Comparison of ENCODE assay signal across 17 mouse cellular contexts in genomic region chr2:70951944-70952343, GRCm38 (mm10).
DNase-seq lines count a peak whose midpoint lies in the region; ATAC-seq and TF ChIP-seq lines count a peak whose summit lies in the region.
"Had no signal": no experiment of that assay in that cellular context is flagged by ENCODE, and none has a peak within 500 bp of the region (broad histone marks: within the 10 kb centered on the region; RNA-seq: fewer than 3 reads in every experiment).

No protein-coding gene starts in this region.

- 0 out of 2 replicates have a peak overlapping the region, but pooled peaks have one; percentile 22 for H3K27ac ChIP-seq in liver, embryonic 15.5 days (replicated peaks)
- no peak overlapping the region for H3K27ac ChIP-seq in liver, postnatal 0 days (ENCODE audit: low read depth)
- H3K27ac ChIP-seq in hindbrain, embryonic 12.5 days = no peak overlapping the region
- H3K27ac ChIP-seq: embryonic facial prominence, embryonic 10.5 days; embryonic facial prominence, embryonic 12.5 days; forebrain, embryonic 13.5 days; forebrain, embryonic 15.5 days had no signal

- H3K4me1 ChIP-seq in liver, embryonic 15.5 days (replicated peaks) = peaks cover 27% of the 10 kb centered on the region
- H3K4me1 ChIP-seq in liver, postnatal 0 days (ENCODE audit: insufficient read depth) = no peaks in the 10 kb centered on the region
- H3K4me1 ChIP-seq in hindbrain, embryonic 12.5 days = no peaks in the 10 kb centered on the region
- H3K4me1 ChIP-seq: embryonic facial prominence, embryonic 10.5 days; embryonic facial prominence, embryonic 12.5 days; forebrain, embryonic 13.5 days; forebrain, embryonic 15.5 days had no signal

- H3K27me3 ChIP-seq in liver, embryonic 15.5 days = no peaks in the 10 kb centered on the region
- H3K27me3 ChIP-seq in liver, postnatal 0 days (ENCODE audit: insufficient read depth, low read length) = no peaks in the 10 kb centered on the region
- H3K27me3 ChIP-seq in hindbrain, embryonic 12.5 days = no peaks in the 10 kb centered on the region
- H3K27me3 ChIP-seq: embryonic facial prominence, embryonic 12.5 days; forebrain, embryonic 13.5 days; forebrain, embryonic 15.5 days had no signal

- no peak for DNase-seq in liver
- DNase-seq in liver, postnatal 0 days = no peak
- no peak for DNase-seq in heart, adult 11 months
- DNase-seq: adrenal gland, adult 2 months; adrenal gland, postnatal 10 days; adrenal gland, postnatal 25 days; cerebellum, adult 11 months; cerebellum, adult 18-20 months; cerebellum, adult 8-10 months; cerebellum, postnatal 25 days had no signal

- TF ChIP-seq CTCF in liver, postnatal 0 days (IDR thresholded peaks at IDR 0.05; ENCODE audit: low read depth) = no peak

- H3K4me3 ChIP-seq in liver, embryonic 15.5 days (replicated peaks) = no peak overlapping the region
- H3K4me3 ChIP-seq in liver, postnatal 0 days (ENCODE audit: low read depth, low read length) = no peak overlapping the region
- no peak overlapping the region for H3K4me3 ChIP-seq in hindbrain, embryonic 12.5 days
- H3K4me3 ChIP-seq: embryonic facial prominence, embryonic 10.5 days; embryonic facial prominence, embryonic 12.5 days; forebrain, embryonic 13.5 days; forebrain, embryonic 15.5 days had no signal

- 36% methylated on average over 2 of the region's 2 CpGs for WGBS in liver, embryonic 15.5 days (ENCODE audit: insufficient replicate concordance)
- WGBS in liver, postnatal 0 days (ENCODE audit: insufficient replicate concordance) = 49% methylated on average over 2 of the region's 2 CpGs
- whole genome bisulfite sequencing in hindbrain, embryonic 12.5 days = 84% methylated on average over 2 of the region's 2 CpGs

- no peaks in the 10 kb centered on the region for H3K36me3 ChIP-seq in liver, embryonic 15.5 days (replicated peaks)
- no peaks in the 10 kb centered on the region for H3K36me3 ChIP-seq in liver, postnatal 0 days (replicated peaks; ENCODE audit: insufficient read depth, low read length)
- no peaks in the 10 kb centered on the region for H3K36me3 ChIP-seq in hindbrain, embryonic 12.5 days
- H3K36me3 ChIP-seq: embryonic facial prominence, embryonic 10.5 days; embryonic facial prominence, embryonic 12.5 days; forebrain, embryonic 15.5 days had no signal

- no peaks in the 10 kb centered on the region for H3K9me3 ChIP-seq in liver, embryonic 15.5 days (replicated peaks)
- H3K9me3 ChIP-seq in liver, postnatal 0 days (ENCODE audit: low read length) = no peaks in the 10 kb centered on the region
- H3K9me3 ChIP-seq in hindbrain, embryonic 12.5 days (replicated peaks) = no peaks in the 10 kb centered on the region
- H3K9me3 ChIP-seq: embryonic facial prominence, embryonic 10.5 days; embryonic facial prominence, embryonic 12.5 days; forebrain, embryonic 13.5 days; forebrain, embryonic 15.5 days had no signal

- no peak overlapping the region for H3K4me2 ChIP-seq in liver, embryonic 15.5 days
- H3K4me2 ChIP-seq in liver, postnatal 0 days (ENCODE audit: low read depth, low read length) = no peak overlapping the region
- H3K4me2 ChIP-seq in hindbrain, embryonic 12.5 days (replicated peaks) = no peak overlapping the region
- H3K4me2 ChIP-seq: embryonic facial prominence, embryonic 12.5 days; forebrain, embryonic 13.5 days; forebrain, embryonic 15.5 days had no signal

- ATAC-seq in liver, embryonic 15.5 days (ENCODE audit: insufficient read depth) = peak; percentile 38; the same call in 1 of the 2 replicates
- ATAC-seq in liver, postnatal 0 days = no peak; the same call in 1 of the 2 replicates
- peak; percentile 68 for ATAC-seq in megakaryocyte progenitor cell, adult 5-6 weeks (replicated peaks; ENCODE audit: poor library complexity)
- no peak for ATAC-seq in hindbrain, embryonic 12.5 days (ENCODE audit: low FRiP score)
- ATAC-seq: forebrain, embryonic 13.5 days; forebrain, embryonic 15.5 days had no signal

- H3K9ac ChIP-seq in liver, embryonic 15.5 days = no peak overlapping the region
- H3K9ac ChIP-seq in liver, postnatal 0 days (replicated peaks) = no peak overlapping the region
- H3K9ac ChIP-seq in hindbrain, embryonic 12.5 days = no peak overlapping the region
- H3K9ac ChIP-seq: embryonic facial prominence, embryonic 12.5 days; forebrain, embryonic 13.5 days; forebrain, embryonic 15.5 days had no signal

- TF ChIP-seq EP300 in liver, postnatal 0 days (IDR thresholded peaks at IDR 0.05; ENCODE audit: low read depth) = peak; percentile 34; the same call in 1 of the 2 replicates

Comparison
In these comparisons a context has a peak if more than half of its experiments do, and no peak if none do; other contexts are left out.
1. ATAC-seq: peak in liver, embryonic 15.5 days (single experiment) and megakaryocyte progenitor cell, adult 5-6 weeks (single experiment); none in liver, postnatal 0 days (single experiment) and hindbrain, embryonic 12.5 days (single experiment).